Comparison of ENCODE assay signal across 8 mouse cellular contexts in genomic region chr2:134976796-134977330, GRCm38 (mm10).
DNase-seq lines count a peak whose midpoint lies in the region; ATAC-seq lines count a peak whose summit lies in the region.

No protein-coding gene starts in this region.

- no peaks in the 10 kb centered on the region for H3K36me3 ChIP-seq in kidney, embryonic 14.5 days (ENCODE audit: control insufficient read depth, insufficient read depth, low read length)
- no peaks in the 10 kb centered on the region for H3K36me3 ChIP-seq in forebrain, embryonic 15.5 days
- H3K36me3 ChIP-seq in liver, embryonic 12.5 days: no peaks in the 10 kb centered on the region

- no peak overlapping the region for H3K27ac ChIP-seq in kidney, embryonic 14.5 days (ENCODE audit: low read depth, low read length)
- H3K27ac ChIP-seq in forebrain, embryonic 15.5 days (replicated peaks): peak overlapping the region; percentile 65
- no peak overlapping the region for H3K27ac ChIP-seq in liver, embryonic 12.5 days

- no peak for ATAC-seq in kidney, embryonic 14.5 days (ENCODE audit: low FRiP score, low TSS enrichment)
- ATAC-seq in forebrain, embryonic 15.5 days (replicated peaks): peak; percentile 67
- peak; percentile 42; the same call in 1 of the 2 replicates for ATAC-seq in liver, embryonic 12.5 days

- no peaks in the 10 kb centered on the region for H3K27me3 ChIP-seq in kidney, embryonic 14.5 days (ENCODE audit: control insufficient read depth, insufficient read depth, low read length)
- H3K27me3 ChIP-seq in forebrain, embryonic 15.5 days: no peaks in the 10 kb centered on the region
- H3K27me3 ChIP-seq in liver, embryonic 12.5 days (replicated peaks): no peaks in the 10 kb centered on the region

- no peak overlapping the region for H3K4me2 ChIP-seq in kidney, embryonic 14.5 days (replicated peaks; ENCODE audit: low read depth, low read length)
- H3K4me2 ChIP-seq in forebrain, embryonic 15.5 days (replicated peaks): no peak overlapping the region
- H3K4me2 ChIP-seq in liver, embryonic 12.5 days: no peak overlapping the region

- H3K9ac ChIP-seq in kidney, embryonic 14.5 days (ENCODE audit: low read depth, low read length): no peak overlapping the region
- no peak overlapping the region for H3K9ac ChIP-seq in forebrain, embryonic 15.5 days (replicated peaks)
- H3K9ac ChIP-seq in liver, embryonic 12.5 days: no peak overlapping the region

- DNase-seq in kidney, adult 11 months: peak; percentile 58
- peak; percentile 36 for DNase-seq in cerebellum, adult 11 months
- DNase-seq in frontal cortex, postnatal 36 days (ENCODE audit: low spot score in 2 of 2): no peak
- DNase-seq in gastrocnemius, postnatal 25 days: no peak
- DNase-seq in spleen, adult 12 weeks (ENCODE audit: low spot score): no peak

- no peaks in the 10 kb centered on the region for H3K9me3 ChIP-seq in kidney, embryonic 14.5 days (ENCODE audit: control insufficient read depth, low read length)
- no peaks in the 10 kb centered on the region for H3K9me3 ChIP-seq in forebrain, embryonic 15.5 days
- no peaks in the 10 kb centered on the region for H3K9me3 ChIP-seq in liver, embryonic 12.5 days (replicated peaks)

- H3K4me1 ChIP-seq in kidney, embryonic 14.5 days (ENCODE audit: control insufficient read depth, insufficient read depth, low read length): no peaks in the 10 kb centered on the region
- peaks cover 22% of the 10 kb centered on the region for H3K4me1 ChIP-seq in forebrain, embryonic 15.5 days
- no peaks in the 10 kb centered on the region for H3K4me1 ChIP-seq in liver, embryonic 12.5 days

- no peak overlapping the region for H3K4me3 ChIP-seq in kidney, embryonic 14.5 days (ENCODE audit: low read length)
- H3K4me3 ChIP-seq in forebrain, embryonic 15.5 days: no peak overlapping the region
- H3K4me3 ChIP-seq in liver, embryonic 12.5 days: no peak overlapping the region

- WGBS in kidney, embryonic 14.5 days: 70% methylated on average over 3 of the region's 3 CpGs
- 12% methylated on average over 3 of the region's 3 CpGs for WGBS in forebrain, embryonic 15.5 days
- 32% methylated on average over 3 of the region's 3 CpGs for WGBS in liver, embryonic 12.5 days (ENCODE audit: insufficient replicate concordance)

Comparison
In these comparisons a context has a peak if more than half of its experiments do, and no peak if none do; other contexts are left out.
1. DNase-seq: peak in kidney, adult 11 months (single experiment) and cerebellum, adult 11 months (single experiment); none in frontal cortex, postnatal 36 days (0 of 2), gastrocnemius, postnatal 25 days (single experiment) and spleen, adult 12 weeks (single experiment).